Mouse (Mus musculus) C2C12 (cell line): Measurements from ENCODE around the gene Acot11. TPM values are rescaled to one million over a fixed set of nuclear protein-coding genes. Genes with fewer than 3 reads are reported as not detected.
"Not testable (repeated sequence)": the region's sequence is repeated elsewhere in the genome, so short reads cannot be mapped to it uniquely, and the experiment has no call there.

Experiments used
- H3K27me3 ChIP-seq: one replicate; pipeline ENCODE4 v1.6.1; 2011; ENCODE audit not compliant: control insufficient read depth, insufficient read depth, insufficient read length
- H3K36me3 ChIP-seq: one replicate; pipeline ENCODE4 v1.6.1; 2011; ENCODE audit not compliant: control insufficient read depth, insufficient read depth
- H3K4me3 ChIP-seq: one replicate; pipeline ENCODE4 v1.5.1; 2011; ENCODE audit warnings: mild to moderate bottlenecking, control low read depth; ENCODE audit not compliant: poor library complexity, insufficient read depth, severe bottlenecking
- H3K79me2 ChIP-seq: one replicate; pipeline ENCODE4 v1.6.1; 2011; ENCODE audit not compliant: control insufficient read depth, insufficient read depth
- H3K79me3 ChIP-seq: one replicate; pipeline ENCODE4 v1.6.1; 2011; ENCODE audit warnings: low read depth, control low read depth
- H3ac ChIP-seq: one replicate; pipeline ENCODE3; 2011; ENCODE audit warnings: low read depth; ENCODE audit not compliant: control insufficient read depth, insufficient read length
- CEBPB ChIP-seq: IDR thresholded peaks from one replicate; pipeline ENCODE4 v1.6.1; 2011; ENCODE audit warnings: low read depth, mild to moderate bottlenecking, control low read depth, moderate library complexity
- CTCF ChIP-seq: IDR thresholded peaks from one replicate; pipeline ENCODE4 v1.5.1; 2011; ENCODE audit not compliant: control insufficient read depth, insufficient read depth, insufficient read length
- FOSL1 ChIP-seq: IDR thresholded peaks from one replicate; pipeline ENCODE4 v1.8.0; 2011; ENCODE audit warnings: mild to moderate bottlenecking, low read length; ENCODE audit not compliant: poor library complexity, insufficient read depth, severe bottlenecking
- MAX ChIP-seq: IDR thresholded peaks from one replicate; pipeline ENCODE4 v1.6.1; 2011; ENCODE audit warnings: mild to moderate bottlenecking, control low read depth
- MYOD1 ChIP-seq: IDR thresholded peaks from one replicate; pipeline ENCODE4 v1.6.1; 2011; ENCODE audit warnings: low read depth; ENCODE audit not compliant: control insufficient read depth, insufficient read length
- MYOG ChIP-seq: IDR thresholded peaks from one replicate; pipeline ENCODE4 v1.6.1; 2011; ENCODE audit not compliant: control insufficient read depth, insufficient read length; ENCODE audit errors: extremely low read depth
- USF1 ChIP-seq: IDR thresholded peaks from one replicate; pipeline ENCODE4 v1.6.1; 2011; ENCODE audit warnings: low read depth, mild to moderate bottlenecking, control low read depth, moderate library complexity
- polyA plus RNA-seq: library from polyadenylated mRNA; unstranded; fragments of >200 nt; fragmentation: generic; extraction: Trizol; gene quantifications from one replicate; pipeline ENCODE4 v1.2.1, GENCODE M21; 2012; ENCODE audit warnings: missing spikeins

The Acot11 gene
- polyA plus RNA-seq, 1 experiment: 0.54 TPM

- no peaks in the 10 kb centered on the region for H3K79me2 ChIP-seq
- H3K27me3 ChIP-seq: no peaks in the 10 kb centered on the region
- H3ac ChIP-seq: no peak overlapping the region
- H3K36me3 ChIP-seq: no peaks in the 10 kb centered on the region
- no peaks in the 10 kb centered on the region for H3K79me3 ChIP-seq
- TF ChIP-seq CEBPB: no peak
- no peak for TF ChIP-seq MYOG
- TF ChIP-seq USF1: no peak
- TF ChIP-seq MAX: no peak
- no peak for TF ChIP-seq CTCF
- TF ChIP-seq FOSL1: no peak
- TF ChIP-seq MYOD1: no peak
- no peak overlapping the region for H3K4me3 ChIP-seq
Observed at GRCm38 (mm10) chr4:106804201-106804909, 443 bp downstream of the Acot11 start.

DNA sequence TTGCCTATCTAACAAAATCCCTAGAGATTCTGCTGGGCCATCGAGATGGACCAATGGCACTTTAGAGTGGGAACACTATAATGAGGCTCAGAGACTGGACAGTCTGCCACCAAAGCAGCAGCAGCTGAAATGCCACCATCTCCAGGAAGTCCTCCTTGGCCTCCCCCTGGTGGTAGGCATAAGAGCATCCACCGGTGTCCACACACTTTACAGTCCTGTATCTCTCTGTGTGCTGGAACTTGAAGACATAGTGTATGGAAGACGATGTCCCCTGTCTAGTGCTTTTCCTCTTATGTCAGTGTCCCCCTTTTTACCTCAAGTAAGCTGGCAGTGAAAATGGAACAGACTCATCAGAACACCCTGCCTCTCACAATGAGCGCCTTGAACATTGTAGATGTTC is 1.0 kb downstream of the Acot11 start:
- H3ac ChIP-seq: no peak overlapping the region
- H3K36me3 ChIP-seq: no peaks in the 10 kb centered on the region
- no peaks in the 10 kb centered on the region for H3K79me2 ChIP-seq
- H3K79me3 ChIP-seq: no peaks in the 10 kb centered on the region
- no peak overlapping the region for H3K4me3 ChIP-seq
- no peaks in the 10 kb centered on the region for H3K27me3 ChIP-seq
- TF ChIP-seq CEBPB (no peak), MYOG (no peak), FOSL1 (no peak), MYOD1 (no peak), USF1 (no peak), CTCF (no peak), MAX (no peak)

DNA sequence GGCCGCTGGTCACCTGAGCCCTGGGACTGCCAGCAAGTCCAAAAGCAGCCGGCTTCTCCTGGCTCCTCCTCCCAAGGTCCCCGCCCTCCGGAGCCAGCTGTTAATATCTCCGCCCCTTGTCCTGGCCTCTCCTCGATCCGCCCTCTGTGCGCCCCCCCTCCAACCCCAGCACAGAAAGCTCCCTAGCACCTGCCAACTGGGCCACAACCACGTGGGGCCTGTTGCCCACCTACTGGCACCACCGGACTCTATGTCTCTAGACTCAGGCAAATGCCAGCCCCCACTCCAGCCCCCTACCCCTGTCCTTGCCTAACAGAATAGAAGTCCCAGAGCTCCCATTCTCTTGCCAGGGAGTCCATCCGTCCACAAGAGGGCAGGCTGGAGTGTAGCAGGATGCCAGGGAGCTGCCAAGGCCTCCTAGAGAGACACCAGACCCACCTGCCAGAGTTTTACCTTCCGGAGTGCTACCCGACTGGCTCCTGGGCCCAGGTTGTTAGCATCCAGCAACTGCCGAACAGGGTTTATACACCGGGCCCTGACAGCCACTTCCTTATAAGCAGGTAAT is 4.9 kb downstream of the Acot11 start:
- Histone ChIP-seq H3K79me3 (no peaks in the 10 kb centered on the region), H3K27me3 (no peaks in the 10 kb centered on the region), H3ac (no peak overlapping the region), H3K4me3 (no peak overlapping the region), H3K79me2 (no peaks in the 10 kb centered on the region), H3K36me3 (no peaks in the 10 kb centered on the region)
- TF ChIP-seq MYOD1 (no peak), CEBPB (no peak), FOSL1 (no peak), MYOG (no peak), CTCF (peak; percentile 55), USF1 (no peak), MAX (no peak)

DNA sequence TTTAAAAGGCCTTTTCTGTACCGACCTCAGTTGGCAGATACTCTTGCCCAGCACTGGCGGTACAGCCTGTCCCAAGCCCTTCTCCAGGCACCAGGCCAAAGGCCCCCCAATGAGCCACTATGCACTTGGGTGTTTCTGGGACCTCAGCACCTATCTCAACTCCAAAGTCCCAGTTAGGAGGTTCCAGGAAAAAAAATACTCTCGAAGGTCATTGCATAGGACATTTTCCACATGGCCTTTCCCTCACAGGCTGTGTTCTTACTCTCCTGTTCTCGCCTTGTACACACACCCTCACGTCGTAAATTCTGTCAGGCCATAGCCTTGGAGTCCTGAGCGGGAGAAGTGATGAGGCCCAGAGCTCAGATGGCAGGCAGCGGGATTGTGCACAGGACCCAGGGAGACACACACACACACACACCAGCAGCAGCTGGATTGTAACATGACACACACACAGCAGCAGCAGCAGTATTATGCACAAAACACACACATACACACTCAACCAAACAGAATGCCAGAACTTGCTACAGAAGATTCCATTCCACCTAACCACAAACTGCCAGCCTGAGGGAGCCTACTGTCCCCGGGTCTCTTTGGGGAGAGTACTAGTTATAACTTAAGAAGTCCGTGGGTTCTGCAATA is 5.8 kb downstream of the Acot11 start:
- Histone ChIP-seq H3K79me3 (no peaks in the 10 kb centered on the region), H3K4me3 (no peak overlapping the region), H3K79me2 (no peaks in the 10 kb centered on the region), H3K27me3 (no peaks in the 10 kb centered on the region), H3ac (no peak overlapping the region), H3K36me3 (no peaks in the 10 kb centered on the region)
- peak; percentile 62 for TF ChIP-seq MYOD1
- no peak for TF ChIP-seq CEBPB

- Histone ChIP-seq H3K79me3 (no peaks in the 10 kb centered on the region), H3K27me3 (no peaks in the 10 kb centered on the region), H3K4me3 (no peak overlapping the region), H3K79me2 (no peaks in the 10 kb centered on the region), H3ac (no peak overlapping the region), H3K36me3 (no peaks in the 10 kb centered on the region)
- TF ChIP-seq FOSL1 (no peak), CTCF (no peak), MYOG (no peak), MYOD1 (no peak), MAX (no peak), CEBPB (no peak)
Observed at GRCm38 (mm10) chr4:106795289-106795688, 9.5 kb downstream of the Acot11 start.

DNA sequence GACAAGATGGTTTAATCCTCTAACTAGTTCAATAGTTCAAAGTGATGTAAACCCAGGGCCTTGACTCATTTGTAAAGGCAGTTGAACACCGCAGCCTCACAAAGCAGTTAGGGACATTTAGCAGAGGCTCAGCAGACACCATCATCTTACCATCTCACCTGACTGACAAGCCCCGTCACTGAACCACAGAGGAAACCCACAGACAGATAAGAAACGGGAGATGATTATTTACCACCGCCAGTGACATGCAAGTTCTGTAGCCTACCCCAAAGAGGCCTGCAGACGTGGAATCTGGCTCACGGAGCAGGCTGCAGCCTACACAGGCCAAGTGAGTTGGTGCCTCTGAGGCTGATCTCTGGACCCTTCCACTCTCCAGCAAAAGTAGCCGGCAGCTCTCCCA is 10.6 kb downstream of the Acot11 start:
- Histone ChIP-seq H3K36me3 (no peaks in the 10 kb centered on the region), H3K79me3 (no peaks in the 10 kb centered on the region), H3K79me2 (no peaks in the 10 kb centered on the region), H3ac (no peak overlapping the region), H3K27me3 (no peaks in the 10 kb centered on the region), H3K4me3 (no peak overlapping the region)
- TF ChIP-seq USF1 (no peak), MAX (no peak), MYOG (no peak), FOSL1 (no peak), MYOD1 (no peak), CEBPB (no peak), CTCF (no peak)

DNA sequence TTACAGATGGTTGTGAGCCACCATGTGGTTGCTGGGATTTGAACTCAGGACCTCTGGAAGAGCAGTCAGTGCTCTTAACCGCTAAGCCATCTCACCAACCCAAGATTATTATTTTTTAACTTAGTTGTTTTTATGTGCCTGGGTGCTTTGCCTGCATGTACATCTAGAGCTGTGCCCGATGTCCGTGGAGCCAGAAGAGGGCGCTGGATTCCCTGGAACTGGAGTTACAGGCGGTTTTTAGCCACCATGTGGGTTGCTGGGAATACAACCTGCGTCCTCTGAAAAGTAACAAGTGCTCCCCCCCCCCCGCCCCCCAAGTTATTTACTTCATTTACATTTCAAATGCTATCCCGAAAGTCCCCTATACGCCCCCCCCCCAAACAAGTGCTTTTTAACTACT is 11.0 kb downstream of the Acot11 start:
- not testable (repeated sequence) for H3K4me3 ChIP-seq, H3ac ChIP-seq, H3K79me2 ChIP-seq, H3K36me3 ChIP-seq, H3K27me3 ChIP-seq, H3K79me3 ChIP-seq
